Mouse (Mus musculus) thymus, postnatal 4 days (tissue): ENCODE data around the gene Fam169b.
"Not testable (repeated sequence)": the region's sequence is repeated elsewhere in the genome, so short reads cannot be mapped to it uniquely, and the experiment has no call there.

ENCODE experiments used
- DNase-seq: peaks from one replicate; pipeline ENCODE4 v3.0.0; 2021

The Fam169b gene

DNA sequence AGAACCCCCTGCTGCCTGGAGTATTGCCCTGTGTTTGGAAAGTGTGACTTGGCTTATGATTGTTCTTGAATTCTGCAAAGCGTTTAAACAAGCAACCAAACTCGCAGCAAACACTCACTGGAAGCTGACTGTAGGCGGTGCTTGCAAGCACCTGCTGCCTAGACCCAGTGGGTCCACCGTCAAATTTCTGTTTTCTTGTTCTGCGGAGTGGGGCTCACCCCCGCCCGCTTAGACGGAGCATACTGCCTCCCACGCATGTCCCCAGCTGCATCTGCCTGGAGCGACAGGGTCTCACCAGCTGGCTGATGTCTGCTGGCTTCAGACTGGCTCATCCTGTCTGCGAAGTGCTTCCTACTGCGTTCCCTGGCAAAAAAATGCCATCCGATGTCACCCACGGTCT is 9.1 kb upstream of the Fam169b start:
- DNase-seq, result peak; percentile 86

GRCm38 (mm10) chr7:68265391-68265790 is 8.2 kb upstream of the Fam169b start:
- peak; percentile 77 for DNase-seq

DNA sequence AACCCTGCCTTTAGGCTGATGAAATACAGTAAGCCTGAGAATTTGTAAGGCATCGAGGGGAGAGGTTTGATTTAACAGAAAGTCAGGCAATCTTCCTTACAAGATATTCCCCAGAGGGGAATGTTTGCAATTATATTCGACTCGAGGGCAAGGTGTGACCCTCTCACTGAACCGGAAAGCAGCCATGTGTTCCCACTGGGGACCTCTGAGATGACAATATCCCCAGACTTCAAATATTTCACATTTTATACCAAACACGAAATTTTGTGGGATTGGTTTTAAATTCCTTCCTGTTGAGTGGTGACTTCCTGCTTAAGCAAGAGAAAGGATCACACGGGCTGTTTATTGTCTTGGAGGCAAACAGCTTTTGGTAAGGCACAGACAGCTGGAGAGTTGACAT is 6.9 kb upstream of the Fam169b start:
- DNase-seq, result no peak

DNA sequence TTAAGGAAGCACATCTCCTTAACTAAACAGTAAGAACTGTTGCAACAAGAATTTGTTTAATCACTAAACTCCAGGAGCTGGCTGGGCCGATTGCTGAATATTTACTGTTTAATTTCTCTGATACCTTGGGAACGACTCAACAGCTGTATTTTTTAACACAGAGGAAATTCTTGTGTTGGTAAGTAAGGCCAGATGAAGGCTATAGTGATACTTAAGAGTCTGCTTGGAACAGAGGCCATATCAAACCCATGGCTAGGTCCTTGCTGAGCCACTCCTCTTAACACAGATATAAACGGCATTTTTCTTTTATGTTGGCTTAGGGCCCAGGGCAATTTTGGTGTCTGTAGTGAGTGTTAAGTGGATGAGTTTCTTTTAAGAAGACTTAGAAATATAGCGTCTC is 3.1 kb upstream of the Fam169b start:
- peak; percentile 6 for DNase-seq

GRCm38 (mm10) chr7:68271816-68272215 is 1.8 kb upstream of the Fam169b start:
- peak; percentile 15 for DNase-seq

- DNase-seq, result peak; percentile 19
Observed at GRCm38 (mm10) chr7:68272607-68273006, 1.0 kb upstream of the Fam169b start.

GRCm38 (mm10) chr7:68274218-68274617 is 579 bp downstream of the Fam169b start:
- DNase-seq, result peak; percentile 15

DNA sequence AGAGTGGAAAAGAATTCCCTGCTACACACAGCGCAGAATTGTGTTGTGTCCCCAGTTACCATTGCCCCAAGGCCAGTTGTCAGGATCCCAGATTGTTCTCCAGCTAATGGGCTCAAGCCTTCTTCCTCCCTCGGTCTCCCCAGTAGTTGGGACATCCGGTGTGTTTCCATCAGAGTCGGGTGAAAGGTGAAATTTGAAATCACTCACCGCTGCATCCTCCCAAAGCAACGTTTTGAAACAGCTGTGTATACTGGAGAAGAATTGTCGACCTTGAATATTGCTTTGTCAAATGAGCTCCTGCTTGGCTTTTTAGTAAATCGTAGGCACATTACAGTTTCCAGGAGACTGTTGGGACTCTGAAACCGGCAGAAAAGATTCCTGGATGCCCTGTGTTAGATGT is 1.3 kb downstream of the Fam169b start:
- DNase-seq, result peak; percentile 26

- peak; percentile 63 for DNase-seq
Observed at GRCm38 (mm10) chr7:68275445-68275837, 1.8 kb downstream of the Fam169b start.

DNA sequence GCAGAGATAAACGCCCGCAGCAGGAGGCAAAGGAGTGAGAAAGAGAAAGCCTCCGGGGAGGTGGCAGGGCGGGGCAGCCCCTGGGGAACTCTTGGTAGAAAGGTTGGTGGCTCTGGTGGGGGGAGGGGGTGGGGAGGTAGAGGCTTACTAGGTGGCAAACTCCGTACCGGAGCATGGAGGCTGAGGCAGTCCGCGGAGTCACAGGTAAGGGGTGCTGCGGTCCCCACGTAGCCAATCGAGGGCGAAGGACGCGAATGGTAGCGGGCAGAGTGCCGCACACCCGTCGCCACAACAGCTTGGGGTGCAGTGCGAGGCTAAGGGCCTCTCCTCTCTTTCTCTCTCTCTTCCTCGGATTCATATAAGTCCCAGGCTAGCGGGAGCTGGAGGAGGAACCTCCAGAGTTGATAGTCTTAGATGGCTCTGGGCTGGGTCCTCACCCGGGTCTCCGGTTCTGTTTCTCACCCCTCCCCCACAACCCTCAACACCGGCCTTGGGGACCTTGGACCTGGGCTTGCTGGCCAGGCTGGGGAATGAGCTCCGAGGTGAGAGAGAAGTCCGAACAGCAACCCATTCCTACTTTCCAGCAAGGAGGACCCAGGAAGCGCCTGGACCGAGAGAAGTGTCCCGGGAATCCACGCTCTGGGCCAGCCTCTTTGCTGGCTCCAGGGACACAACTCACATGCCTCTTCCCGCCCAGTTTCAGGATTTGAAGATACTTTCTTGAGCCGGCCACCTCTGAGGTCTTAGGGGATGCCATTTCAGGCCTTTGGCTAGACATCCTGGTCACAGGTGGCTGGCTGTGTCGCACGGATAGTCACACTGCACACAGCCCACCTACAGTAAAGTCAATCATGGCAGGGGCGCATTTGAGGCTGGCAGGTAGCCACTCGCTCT is 2.4 kb downstream of the Fam169b start:
- peak; percentile 80 for DNase-seq

- DNase-seq, result peak; percentile 59
Observed at GRCm38 (mm10) chr7:68277054-68277896, 3.6 kb downstream of the Fam169b start.

DNA sequence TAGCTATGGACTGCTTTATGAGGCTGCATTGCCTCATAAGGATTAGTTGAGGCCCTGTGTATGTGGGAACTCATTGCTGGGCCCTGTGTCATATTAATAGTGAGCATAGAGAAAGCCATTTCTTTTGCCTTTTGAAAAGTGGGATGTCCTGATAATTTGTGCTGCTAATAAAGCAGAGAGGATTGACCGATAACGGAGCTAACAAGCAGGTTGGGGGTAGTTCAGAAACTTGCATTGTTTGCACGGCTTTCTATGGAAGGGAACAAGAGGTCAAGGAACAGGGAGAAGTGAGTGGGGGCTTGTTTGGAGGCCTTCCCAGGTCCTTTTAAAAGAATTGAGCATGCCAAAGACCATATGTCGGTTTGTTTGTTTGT is 4.2 kb downstream of the Fam169b start:
- DNase-seq, result no peak

DNA sequence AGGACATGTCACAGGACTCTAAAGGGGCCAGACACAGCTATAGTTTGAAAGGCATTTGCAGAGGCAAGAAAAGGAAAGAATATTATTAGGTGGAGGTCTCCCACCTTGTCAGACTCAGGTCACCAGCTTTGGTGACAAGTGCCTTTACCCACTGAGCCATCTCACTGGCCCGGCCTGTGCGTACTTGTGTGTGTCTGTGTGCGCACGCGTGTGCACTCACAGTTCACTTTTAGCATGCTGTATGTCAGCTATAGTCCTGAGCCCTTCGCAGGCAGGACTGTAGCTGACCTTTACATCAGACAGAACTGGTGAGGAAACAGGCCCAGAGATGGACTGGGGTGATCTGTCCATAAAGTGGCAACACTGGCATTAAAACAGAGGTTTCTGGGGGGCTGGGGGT is 4.7 kb downstream of the Fam169b start:
- peak; percentile 40 for DNase-seq

DNA sequence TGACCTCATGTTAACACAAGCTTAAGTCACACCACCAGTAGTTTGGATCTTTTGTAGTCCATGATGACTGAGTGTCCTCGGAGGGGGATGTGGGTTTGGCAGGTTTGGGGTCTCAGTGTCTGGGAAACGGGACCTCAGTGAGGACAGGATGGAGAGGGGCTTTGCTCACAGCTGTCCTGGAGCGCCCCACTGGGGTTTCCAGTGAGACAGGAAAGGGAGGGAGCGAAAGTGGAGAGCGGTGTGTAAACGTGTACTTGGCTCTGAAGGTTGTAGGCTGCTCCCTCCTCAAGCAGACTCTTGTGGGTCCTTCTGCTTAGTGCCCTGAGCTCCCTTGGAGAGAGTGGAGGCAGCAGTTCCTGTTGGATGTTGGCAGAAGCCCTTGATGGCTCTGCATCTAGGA is 5.3 kb downstream of the Fam169b start:
- DNase-seq, result peak; percentile 75

- DNase-seq, result no peak
Observed at GRCm38 (mm10) chr7:68279481-68279880, 5.8 kb downstream of the Fam169b start.

DNA sequence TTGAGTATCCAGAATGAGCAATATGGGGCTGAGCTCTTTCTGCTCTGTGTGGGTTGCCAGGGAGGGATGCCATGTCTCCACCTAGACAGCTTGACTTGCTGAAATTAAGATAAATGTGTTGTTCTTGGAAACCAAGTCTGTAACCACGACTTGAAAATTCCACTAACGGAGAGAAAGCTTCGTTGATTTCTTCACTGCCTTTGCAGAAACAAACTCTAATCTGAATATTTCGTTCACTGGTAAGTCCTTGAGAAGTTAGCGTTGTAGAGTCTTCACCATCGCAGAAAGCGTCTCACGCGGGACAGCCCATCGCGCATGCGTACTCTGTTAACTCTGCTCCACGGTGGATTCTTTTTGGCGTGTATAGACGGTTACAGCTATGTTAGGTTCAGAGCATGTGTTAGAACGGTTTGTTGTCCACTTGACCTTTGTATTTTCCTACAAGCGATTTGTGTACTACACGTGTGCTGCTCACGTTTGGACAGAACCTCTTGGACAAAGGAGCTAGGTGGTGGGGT is 6.8 kb downstream of the Fam169b start:
- DNase-seq, result peak; percentile 74

DNA sequence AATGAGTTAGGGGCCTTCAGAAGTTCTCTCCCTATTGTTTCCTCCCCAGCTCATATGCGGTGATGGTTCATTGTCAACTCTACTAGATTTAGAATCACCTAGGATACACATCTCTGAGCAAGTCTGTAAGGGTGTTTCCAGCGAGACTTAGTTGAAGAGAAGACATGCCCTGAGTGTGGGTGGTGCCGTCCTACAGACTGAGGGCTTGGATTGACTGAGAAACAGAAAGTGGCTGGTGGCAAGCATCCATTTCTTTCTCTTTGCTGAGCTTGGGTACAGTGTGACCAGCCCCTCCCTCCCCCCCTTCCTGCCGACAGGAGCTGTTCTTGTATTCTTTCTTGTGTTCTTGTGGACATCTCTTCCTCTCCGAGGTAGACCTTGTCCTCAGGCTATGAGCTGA is 7.7 kb downstream of the Fam169b start:
- peak; percentile 46 for DNase-seq

- peak; percentile 47 for DNase-seq
Observed at GRCm38 (mm10) chr7:68282304-68283132, 8.9 kb downstream of the Fam169b start.

- not testable (repeated sequence) for DNase-seq
Observed at GRCm38 (mm10) chr7:68283133-68283520, 9.5 kb downstream of the Fam169b start.

DNA sequence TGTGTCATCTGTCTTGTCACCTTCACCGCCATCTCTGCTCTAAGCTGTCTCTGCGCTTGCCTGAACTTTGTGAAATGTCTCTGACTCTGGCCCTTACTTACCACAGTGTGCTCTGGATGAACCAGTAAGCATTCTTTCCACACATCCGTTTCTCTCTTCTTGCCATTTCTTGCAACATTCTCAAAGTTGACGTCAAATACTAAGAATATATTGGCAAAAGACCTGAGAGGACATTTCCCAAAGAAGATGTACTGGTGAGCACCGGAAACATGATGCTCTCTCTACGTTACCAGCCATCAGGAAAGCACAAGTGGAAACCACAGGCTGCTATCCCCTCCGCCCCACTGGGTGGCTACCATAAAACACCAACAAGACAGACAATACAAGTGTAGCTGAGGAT is 10.1 kb downstream of the Fam169b start:
- peak; percentile 41 for DNase-seq

DNA sequence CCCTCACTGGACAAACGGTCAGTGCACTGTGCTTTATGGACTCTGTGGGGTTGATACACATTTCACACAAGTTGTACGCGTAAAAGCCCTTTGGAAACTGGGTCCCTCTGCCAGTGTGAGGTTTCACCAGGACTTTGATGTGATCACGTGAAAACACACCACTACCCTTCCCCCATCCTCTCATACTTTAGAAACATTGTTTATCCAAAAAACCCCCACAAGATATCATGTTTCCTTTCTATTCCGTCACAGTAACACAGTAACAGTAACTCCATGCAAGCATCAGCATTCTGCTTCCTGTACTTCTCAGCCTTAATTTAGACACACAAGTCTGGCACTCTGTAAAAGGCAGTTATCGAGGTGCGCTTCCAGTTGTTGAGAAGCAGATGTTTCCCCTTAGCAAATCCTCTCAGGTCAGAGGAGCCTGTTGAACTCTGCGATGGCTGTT is 12.2 kb downstream of the Fam169b start:
- DNase-seq, result peak; percentile 57
